Mouse (Mus musculus) forelimb bud, embryonic 11.5 days (tissue): ENCODE data around the gene Jund.

Experiments used
- DNase-seq: peaks from one replicate; pipeline ENCODE4 v3.0.0-alpha.2; 2012; ENCODE audit warnings: low read depth, low spot score

Jund gene

DNA sequence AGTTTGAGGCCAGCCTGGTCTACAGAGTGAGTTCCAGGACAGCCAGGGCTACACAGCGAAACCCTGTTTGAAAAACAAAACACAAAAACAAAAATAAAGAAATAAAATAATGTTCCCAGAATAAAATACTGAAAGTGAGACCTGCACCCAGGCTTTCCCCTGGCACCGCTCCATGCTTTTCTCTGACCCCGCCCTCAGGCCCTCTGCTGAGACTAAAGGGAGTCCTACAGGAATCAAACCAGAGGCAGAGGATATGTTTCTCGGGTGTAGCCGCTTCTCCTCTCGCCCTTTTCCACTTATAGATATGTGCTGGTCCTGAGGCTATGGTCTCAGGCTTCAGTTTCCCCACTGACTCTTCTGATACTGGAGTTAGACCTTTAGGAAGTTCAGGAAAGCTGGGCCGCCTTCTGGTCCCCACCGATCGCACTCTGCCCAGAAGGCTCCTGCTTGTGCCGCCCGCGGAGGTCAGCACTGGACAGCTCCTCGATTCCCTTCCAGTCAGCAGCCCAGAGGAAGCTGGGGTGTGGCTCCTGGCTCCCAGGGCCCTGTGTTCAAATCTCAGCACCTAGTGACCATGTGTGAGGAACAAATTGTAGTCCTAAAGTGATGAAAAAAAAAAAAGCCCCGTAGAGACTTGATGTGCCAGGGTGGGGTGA is 27.2 kb downstream of the Jund start:
- no peak for DNase-seq

DNA sequence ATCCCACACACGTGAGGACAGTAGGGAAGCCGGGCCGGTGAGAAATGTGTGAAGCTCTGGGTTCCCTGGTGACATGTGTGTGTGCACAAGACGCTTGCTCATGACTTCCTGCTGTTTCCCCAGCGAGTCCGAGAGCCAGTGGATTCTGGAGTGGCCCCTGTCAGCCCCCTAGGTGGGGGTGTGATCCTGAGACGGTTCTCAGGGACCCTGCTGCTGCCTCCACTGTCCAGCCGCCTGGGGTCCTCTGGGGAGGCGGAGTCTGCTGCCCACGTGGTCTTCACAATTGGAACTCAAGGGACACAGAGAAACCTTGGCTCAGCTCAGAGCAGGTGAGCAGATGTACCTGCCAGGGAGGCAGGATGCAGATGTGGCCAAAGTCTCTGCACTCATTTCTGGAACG is 28.0 kb downstream of the Jund start:
- DNase-seq, result no peak

DNA sequence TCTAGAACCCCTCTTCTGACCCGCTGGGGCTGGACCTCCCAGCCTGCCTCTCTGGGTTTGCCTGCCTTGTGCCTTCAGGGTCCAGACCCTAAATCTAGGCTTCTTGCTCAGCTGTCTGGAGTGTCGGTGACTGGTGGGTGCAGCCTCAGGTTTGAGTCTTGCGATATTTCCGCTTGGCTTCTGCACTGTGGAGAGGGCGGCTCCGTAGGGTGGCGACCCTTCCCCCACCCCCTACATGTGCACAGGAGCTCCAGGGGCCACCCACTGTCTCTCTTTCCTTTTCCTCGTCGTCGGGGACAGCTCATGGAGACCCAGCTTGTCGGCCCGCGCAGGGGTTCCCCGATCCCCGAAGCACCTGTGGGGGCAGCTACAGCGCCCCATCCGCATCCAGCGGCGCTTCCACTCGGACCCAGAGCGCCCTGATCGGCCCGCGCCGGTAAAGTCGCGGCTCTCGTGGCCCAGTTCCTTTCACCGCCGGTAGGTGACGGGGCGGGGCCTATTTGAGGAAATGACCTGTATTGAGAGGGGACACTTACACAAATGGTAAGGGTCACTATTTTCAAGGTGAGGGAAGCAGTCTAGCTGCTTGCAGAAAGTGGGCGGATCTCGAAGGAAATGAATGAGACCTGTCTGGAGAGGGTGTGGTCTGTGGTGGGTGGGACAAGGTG is 31.2 kb downstream of the Jund start:
- DNase-seq, result peak; percentile 21

DNA sequence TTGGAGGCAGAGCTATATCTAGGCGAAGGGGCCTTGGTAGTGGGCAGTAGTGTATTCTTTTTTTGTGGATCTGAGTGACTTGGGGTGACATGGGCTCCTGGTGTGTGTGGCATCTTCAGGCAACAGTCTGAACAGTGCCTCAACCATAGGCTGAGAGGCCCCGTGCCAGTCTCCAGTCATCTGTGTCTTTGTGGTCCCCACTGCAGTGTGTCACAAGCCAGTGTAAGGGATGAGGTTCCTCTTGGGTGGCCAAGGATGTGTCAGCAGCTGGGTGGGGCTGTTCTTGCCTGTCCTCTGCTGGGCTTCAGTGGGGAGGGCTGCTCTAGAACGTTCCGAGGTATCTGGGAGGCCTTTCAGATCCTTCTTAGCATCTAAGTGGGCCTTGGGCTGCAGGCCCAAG is 32.2 kb downstream of the Jund start:
- no peak for DNase-seq

DNA sequence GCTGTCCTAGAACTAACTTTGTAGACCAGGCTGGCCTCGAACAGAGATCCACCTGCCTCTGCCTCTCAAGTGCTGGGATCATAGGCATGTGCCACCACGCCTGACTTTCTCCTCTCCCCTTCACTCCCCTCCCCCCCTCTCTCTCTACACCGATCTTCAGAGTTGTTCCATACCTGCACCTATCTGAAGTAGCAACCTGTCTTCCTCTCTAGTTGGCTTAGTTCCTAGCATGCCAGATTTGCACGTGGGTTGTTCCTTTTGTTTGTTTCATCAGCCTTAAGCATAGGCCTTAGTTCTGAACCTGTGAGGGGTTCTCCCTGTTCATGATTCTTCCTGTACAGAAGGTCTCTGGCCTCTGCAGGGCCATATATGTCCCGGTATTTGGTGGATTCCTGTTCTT is 39.0 kb downstream of the Jund start:
- DNase-seq, result no peak

DNA sequence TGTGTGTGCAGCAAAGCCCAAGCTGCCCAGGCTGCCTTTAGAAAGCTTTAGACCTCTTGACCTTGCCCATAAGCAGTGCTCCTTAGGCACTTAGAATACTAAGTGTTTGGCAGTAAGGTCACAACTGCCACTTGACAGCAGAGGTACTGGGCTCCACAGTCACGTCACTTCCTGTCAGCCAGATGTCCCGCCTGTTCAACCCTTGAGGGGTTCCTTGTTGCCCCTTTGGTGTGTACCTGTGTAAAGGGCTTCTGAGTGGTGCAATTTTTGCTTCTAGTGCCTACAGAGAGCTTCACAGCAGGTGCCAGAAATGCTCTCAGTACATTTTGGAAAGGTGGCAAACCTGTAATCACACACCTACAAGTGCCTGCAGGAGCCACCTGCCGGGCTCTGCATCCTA is 39.5 kb downstream of the Jund start:
- DNase-seq, result no peak

DNA sequence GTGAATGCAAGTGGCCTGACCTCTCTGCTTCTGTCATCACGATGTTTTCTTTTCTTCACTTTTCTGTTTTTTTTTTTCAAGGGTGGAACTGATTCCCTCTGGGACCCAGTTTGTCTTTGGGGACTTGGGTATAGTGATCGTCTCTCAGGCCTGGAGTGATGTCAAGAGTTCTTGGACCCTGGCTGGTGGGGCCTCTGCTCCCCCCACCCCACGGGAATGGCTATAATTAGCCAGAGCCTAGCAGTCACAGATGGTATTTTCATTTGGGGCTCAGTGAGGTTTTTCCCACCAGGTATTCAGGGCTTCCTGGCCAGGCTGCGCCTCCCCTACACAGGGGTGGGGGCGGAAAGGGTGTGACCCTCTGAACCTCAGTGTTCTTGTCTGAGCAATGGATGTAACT is 42.9 kb downstream of the Jund start:
- no peak for DNase-seq

DNA sequence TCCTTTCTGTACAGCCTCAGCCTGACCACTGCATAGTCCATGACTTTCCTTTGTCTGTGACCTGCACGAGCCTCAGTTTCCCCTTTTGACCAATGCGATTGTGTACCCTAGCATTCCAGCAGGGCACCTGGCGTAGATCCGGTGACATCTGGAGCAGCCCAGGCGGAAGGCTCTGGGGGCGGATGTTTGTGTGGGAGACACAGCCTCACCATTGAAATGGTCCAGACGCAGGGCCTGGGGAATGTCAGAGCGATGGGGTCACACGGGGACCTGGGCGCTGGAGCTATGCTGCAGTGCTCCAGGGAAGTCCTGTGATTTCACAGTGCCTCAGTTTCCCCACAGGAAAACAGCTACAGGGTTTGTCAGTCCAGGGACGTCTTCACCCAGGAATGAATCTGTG is 43.4 kb downstream of the Jund start:
- DNase-seq, result no peak

DNA sequence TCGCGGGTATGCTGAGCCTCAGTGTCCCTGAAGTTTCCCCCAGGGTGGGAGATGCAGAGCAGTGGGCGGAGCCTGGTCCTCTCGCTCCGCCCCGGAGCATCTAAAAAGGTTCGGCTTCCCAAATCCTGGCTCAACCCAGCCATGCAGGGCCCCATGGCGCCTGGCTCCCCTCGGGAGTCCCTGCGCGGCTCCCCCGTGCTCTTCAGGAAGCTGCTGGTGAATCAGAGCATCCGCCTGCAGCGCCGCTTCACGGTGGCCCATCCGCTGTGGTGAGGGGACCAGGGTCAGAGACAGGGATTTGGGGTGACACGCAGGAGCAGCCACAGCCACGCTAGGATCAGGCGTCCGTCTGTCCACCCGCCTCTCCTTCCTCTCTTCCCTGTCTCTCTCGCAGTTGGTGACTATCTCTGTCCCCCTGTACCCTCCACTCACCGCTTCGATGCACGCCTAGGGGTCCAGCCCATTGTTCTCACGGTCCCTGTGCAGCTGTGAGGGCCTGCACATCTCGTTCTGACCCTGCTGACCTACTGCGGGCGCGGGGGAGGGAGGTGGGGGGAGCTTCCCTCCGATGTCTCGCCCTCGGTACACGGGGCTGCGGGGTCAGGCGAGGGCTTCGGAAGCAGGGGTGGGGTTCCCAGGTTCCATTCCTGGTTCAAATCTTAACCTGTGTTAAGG is 44.4 kb downstream of the Jund start:
- DNase-seq, result no peak

DNA sequence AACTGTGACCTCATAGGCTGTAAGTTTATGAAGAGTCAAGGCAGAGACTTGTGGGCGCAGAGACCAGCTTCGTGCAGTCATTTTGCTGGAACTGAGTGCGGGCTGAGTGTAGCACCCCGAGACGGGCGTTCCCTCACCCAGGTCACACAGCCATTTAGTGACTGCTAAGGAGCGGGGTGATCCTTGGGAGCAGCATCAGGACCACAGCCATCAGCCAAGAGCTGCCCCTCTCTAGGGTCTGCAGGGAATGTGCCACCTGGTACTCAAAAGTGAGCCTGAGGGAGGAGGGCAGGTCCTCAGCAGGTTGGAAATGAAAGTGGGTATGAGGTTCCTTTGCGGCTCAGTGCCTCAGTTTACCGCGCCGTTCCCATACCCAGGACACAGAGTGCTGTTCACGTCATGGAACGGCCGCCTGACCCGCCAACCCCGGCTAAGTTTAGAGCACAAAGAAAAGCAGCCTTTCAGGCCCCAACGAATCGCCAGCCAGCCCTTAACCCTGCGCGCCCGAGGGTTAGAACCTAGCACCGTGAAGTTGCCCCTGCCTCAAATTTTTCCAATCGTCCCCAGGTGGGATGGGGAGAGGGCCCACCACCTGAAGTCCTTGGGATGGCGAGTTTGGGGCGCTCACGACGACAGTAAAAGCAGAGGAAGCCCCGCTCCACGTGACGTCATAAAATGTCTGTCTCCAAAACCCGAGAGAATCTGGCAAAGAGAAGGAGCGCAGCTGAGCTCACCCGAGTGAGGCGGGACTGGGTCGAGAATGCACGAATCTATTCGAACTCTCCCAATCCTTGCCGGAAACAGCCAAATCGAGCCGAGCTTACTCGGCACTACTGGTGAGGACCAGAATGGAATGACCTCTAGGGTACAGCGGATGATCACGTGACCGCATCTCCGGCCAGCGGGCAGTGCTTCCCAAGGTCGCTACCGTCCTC is 45.2 kb downstream of the Jund start:
- DNase-seq, result no peak

DNA sequence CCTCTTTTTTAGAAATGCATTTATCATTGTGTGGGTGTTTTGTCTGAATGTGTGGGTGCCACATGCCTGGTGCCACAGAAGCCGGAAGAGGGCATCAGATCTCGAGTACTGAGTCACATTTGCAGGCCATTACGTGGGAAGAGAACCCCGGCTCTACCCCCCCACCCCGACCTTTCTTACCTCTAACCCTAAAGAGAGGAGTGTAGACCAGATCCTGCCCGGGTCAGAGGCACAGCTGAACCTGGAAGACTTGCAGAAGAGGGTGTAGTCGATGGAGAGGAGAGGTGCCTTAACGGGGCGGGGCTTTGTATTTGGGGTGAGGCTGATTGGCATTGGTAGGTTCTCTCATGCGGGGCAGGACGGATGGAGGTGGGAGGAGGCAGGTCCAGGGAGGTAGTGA is 46.1 kb downstream of the Jund start:
- DNase-seq, result no peak

DNA sequence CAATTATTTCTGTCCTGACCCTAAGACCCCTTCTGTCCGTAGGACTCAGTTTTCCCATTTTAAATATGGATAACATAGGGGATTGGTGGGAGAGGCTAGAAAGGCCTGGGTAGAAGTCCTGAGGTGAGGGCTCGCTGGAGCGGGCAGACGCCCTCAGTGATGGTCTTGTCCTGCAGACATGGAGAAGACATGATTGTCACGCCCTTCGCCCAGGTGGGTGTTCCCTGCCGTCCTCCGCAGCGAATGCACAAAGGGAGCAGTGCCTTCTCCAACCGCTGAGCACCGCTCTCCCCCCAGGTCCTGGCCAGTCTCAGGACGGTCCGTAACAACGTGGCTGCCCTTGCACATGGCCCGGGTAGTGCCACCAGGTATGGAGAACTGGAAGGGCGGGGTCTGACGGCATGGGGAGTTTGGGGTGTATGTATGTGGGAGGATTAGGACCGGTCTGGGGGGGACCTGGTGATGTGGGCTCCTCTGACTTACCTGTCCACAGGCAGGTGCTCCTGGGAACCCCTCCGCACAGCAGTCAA is 47.0 kb downstream of the Jund start:
- DNase-seq, result no peak

DNA sequence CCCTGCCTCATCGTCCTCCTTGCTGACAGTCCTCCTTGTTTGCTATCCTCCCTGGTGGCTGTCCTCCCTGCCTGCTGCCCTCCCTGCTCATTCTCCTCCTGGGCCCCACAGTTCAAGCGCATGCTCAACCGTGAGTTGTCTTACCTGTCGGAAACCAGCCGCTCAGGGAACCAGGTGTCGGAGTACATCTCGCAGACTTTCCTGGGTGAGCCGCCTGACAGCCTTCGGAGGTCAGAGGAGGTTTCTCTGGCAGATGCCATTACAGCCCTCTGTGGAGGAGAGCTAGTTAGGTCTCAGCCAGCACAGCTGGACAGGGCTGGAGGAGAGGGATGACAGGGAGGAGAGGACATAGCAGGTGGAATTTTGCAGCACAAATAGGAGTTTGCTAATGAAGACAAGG is 47.9 kb downstream of the Jund start:
- no peak for DNase-seq

DNA sequence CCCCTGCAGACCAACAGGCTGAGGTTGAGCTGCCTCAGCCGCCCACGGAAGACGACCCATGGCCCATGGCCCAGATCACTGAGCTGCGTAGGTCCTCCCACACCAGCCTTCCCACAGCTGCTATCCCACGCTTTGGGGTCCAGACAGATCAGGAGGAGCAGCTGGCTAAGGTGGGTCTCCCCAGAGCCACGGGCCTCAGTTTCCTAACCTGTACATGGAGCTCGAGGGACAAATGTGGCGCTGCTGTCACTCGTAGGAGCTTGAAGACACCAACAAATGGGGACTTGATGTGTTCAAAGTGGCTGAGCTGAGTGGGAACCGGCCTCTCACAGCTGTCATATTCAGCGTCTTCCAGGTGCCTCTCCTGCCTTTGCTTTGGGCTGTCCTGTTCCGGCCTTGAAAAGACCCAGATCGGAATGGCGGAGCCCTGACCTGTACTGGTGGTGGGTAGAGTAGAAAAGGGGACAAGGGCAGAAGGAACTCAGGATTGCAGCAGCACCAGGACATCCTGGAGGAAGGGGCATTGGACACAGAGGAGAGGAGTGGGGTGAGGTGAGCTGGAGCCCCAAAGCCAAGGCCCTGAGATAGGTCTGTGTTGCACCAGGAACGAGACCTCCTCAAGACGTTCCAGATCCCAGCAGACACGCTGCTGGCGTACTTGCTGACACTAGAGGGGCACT is 48.6 kb downstream of the Jund start:
- no peak for DNase-seq

DNA sequence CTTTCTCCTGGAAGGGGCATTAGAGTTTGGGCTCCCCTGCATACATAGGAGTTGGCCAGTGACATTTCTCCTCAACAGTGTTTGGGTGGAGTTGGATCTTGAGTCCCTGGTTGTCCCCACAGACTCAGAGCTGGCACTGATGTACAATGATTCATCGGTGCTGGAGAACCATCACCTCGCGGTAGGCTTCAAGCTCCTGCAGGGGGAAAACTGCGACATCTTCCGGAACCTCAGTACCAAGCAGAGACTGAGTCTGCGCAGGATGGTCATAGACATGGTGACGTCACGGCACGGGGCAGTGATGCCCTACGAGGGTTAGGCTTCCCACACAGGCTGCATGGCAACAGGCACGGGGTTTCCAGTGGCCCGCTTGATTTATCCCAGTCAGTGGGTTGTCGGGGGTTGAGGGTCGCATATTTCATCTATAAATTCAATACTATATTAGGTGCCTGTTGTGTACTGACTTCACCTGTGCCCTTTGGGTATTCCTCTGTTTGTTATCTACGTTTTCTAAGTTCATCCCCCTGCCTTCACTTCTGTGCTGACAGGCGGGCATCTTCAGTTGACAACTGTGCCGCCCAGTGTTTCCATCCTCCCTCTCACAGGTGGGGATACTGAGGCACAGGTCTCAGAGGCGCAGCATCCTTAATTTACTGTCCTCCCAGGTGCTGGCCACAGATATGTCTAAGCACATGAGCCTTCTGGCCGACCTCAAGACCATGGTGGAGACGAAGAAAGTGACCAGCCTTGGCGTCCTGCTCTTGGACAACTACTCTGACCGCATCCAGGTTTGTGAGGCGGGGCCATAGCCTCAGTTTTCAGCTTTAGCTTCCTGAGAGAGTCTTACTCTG is 49.7 kb downstream of the Jund start:
- DNase-seq, result no peak

DNA sequence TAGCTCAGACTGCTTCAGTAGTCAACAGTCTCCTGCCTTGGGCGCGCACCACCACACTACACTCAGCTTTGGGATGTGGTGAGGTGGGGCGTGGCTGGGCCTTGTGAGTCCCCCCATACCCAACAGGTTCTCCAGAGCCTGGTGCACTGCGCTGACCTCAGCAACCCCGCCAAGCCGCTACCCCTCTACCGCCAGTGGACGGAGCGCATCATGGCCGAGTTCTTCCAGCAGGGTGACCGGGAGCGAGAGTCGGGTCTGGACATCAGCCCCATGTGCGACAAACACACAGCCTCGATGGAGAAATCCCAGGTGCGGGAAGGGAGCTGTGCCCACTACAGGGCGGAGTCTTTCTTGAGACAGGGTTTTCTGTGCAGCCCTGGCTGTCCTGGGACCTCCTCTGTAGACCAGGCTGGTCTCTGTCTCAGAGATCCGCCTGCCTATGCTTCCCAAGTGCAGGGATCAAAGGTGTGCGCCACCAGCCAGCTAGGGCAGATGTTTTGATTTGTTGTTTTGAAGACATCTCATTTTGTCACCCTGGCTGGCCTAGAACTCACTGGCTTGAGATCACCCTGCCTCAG is 50.4 kb downstream of the Jund start:
- no peak for DNase-seq
